Mouse (Mus musculus) MEL (cell line): ENCODE data around the gene Surf2. TPM values are rescaled to one million over a fixed set of nuclear protein-coding genes. Genes with fewer than 3 reads are reported as not detected.

ENCODE experiments used
- DNase-seq: peaks from one replicate; pipeline ENCODE4 v3.0.0; 2011; ENCODE audit warnings: low read depth, low spot score
- H3K27ac ChIP-seq: 2 replicates; pipeline ENCODE4 v1.5.1; 2012; ENCODE audit warnings: low read depth, mild to moderate bottlenecking, control low read depth, low read length, moderate library complexity; ENCODE audit not compliant: control insufficient read depth
- H3K27me3 ChIP-seq, 2 experiments: fragments of 150-350 bp in 1 of 2; sonication (generic) in 1 of 2; 2 replicates each; pipeline ENCODE4 v1.6.1; 2012; ENCODE audit warnings: low read length in 2 of 2, mild to moderate bottlenecking in 2 of 2, improper control_type of control experiment in 1 of 2, moderate library complexity in 1 of 2; ENCODE audit not compliant: insufficient read depth in 2 of 2, control insufficient read depth in 1 of 2
- H3K36me3 ChIP-seq, 2 experiments: 2 replicates each; pipeline ENCODE4 v1.6.1; 2012 to 2014; ENCODE audit warnings: low read length in 2 of 2, improper control_type of control experiment in 1 of 2, inconsistent platforms in 1 of 2, mild to moderate bottlenecking in 1 of 2; ENCODE audit not compliant: insufficient read depth in 2 of 2, control insufficient read depth in 1 of 2
- H3K4me1 ChIP-seq, 2 experiments: fragments of 150-350 bp in 1 of 2; sonication (generic) in 1 of 2; 2 replicates each; pipeline ENCODE4 v1.6.1; 2012; ENCODE audit warnings: low read length in 2 of 2, improper control_type of control experiment in 1 of 2, mild to moderate bottlenecking in 1 of 2; ENCODE audit not compliant: insufficient read depth in 2 of 2, control insufficient read depth in 1 of 2
- H3K4me3 ChIP-seq, 2 experiments: fragments of 150-350 bp in 1 of 2; sonication (generic) in 1 of 2; 2 replicates each; pipeline ENCODE4 v1.5.1; 2012; ENCODE audit warnings: low read depth in 2 of 2, low read length in 2 of 2, mild to moderate bottlenecking in 2 of 2, moderate library complexity in 2 of 2, control low read depth in 1 of 2, improper control_type of control experiment in 1 of 2; ENCODE audit not compliant: control insufficient read depth in 1 of 2, insufficient read depth in 1 of 2
- H3K79me2 ChIP-seq: 2 replicates; pipeline ENCODE4 v1.6.1; 2012; ENCODE audit warnings: mild to moderate bottlenecking, low read length, moderate library complexity; ENCODE audit not compliant: control insufficient read depth, poor library complexity, insufficient read depth
- H3K9ac ChIP-seq: 2 replicates; pipeline ENCODE4 v1.6.1; 2012; ENCODE audit warnings: low read depth, mild to moderate bottlenecking, control low read depth, low read length, moderate library complexity; ENCODE audit not compliant: control insufficient read depth, poor library complexity, severe bottlenecking
- H3K9me3 ChIP-seq: fragments of 150-350 bp; sonication (generic); replicated peaks from 2 replicates; pipeline ENCODE4 v1.6.1; 2012; ENCODE audit warnings: mild to moderate bottlenecking, low read length, improper control_type of control experiment, moderate library complexity; ENCODE audit not compliant: insufficient read depth
- CHD1 ChIP-seq: IDR thresholded peaks from 2 replicates; pipeline ENCODE4 v1.6.1; 2012; ENCODE audit warnings: low read depth, mild to moderate bottlenecking, inconsistent platforms, low read length, improper control_type of control experiment
- CHD2 ChIP-seq: IDR thresholded peaks from 2 replicates; pipeline ENCODE4 v1.6.1; 2011; ENCODE audit warnings: low read length, improper control_type of control experiment
- CTCF ChIP-seq, 3 experiments: IDR thresholded peaks in 2 of 3; conservative IDR thresholded peaks in 1 of 3; 2 replicates each; pipeline ENCODE4 v1.5.1; 2011 to 2012; ENCODE audit warnings: low read length in 3 of 3, low read depth in 2 of 3, mild to moderate bottlenecking in 2 of 3, improper control_type of control experiment in 1 of 3, inconsistent platforms in 1 of 3, mixed read lengths in 1 of 3, moderate library complexity in 1 of 3; ENCODE audit not compliant: control insufficient read depth in 1 of 3, insufficient read depth in 1 of 3, poor library complexity in 1 of 3, severe bottlenecking in 1 of 3
- E2F4 ChIP-seq: IDR thresholded peaks from 2 replicates; pipeline ENCODE4 v1.6.1; 2011; ENCODE audit warnings: low read depth, low read length, improper control_type of control experiment, borderline replicate concordance
- GATA1 ChIP-seq: IDR thresholded peaks from 2 replicates; pipeline ENCODE4 v1.6.1; 2011; ENCODE audit warnings: low read depth, low read length, improper control_type of control experiment
- HCFC1 ChIP-seq: IDR thresholded peaks from 2 replicates; pipeline ENCODE4 v1.6.1; 2012; ENCODE audit warnings: low read depth, mild to moderate bottlenecking, inconsistent platforms, low read length, improper control_type of control experiment, moderate library complexity
- JUND ChIP-seq: IDR thresholded peaks from 2 replicates; pipeline ENCODE4 v1.6.1; 2011; ENCODE audit warnings: low read depth, mild to moderate bottlenecking, improper control_type of control experiment, low read length
- KAT2A ChIP-seq: conservative IDR thresholded peaks from 2 replicates; pipeline ENCODE4 v1.6.1; 2012; ENCODE audit warnings: low read depth, low read length, improper control_type of control experiment, inconsistent platforms
- MAFK ChIP-seq: IDR thresholded peaks from 2 replicates; pipeline ENCODE4 v1.6.1; 2011; ENCODE audit warnings: low read depth, mild to moderate bottlenecking, low read length, improper control_type of control experiment, borderline replicate concordance
- MAX ChIP-seq: IDR thresholded peaks from 2 replicates; pipeline ENCODE4 v1.6.1; 2011; ENCODE audit warnings: low read length, improper control_type of control experiment
- MYB ChIP-seq: IDR thresholded peaks from 2 replicates; pipeline ENCODE4 v1.6.1; 2011; ENCODE audit warnings: mild to moderate bottlenecking, low read depth, low read length, improper control_type of control experiment
- NELFE ChIP-seq: IDR thresholded peaks from 2 replicates; pipeline ENCODE4 v1.6.1; 2011; ENCODE audit warnings: low read depth, low read length, improper control_type of control experiment
- NRF1 ChIP-seq: IDR thresholded peaks from 2 replicates; pipeline ENCODE4 v1.6.1; 2014; ENCODE audit warnings: low read depth, mild to moderate bottlenecking, inconsistent platforms, low read length, improper control_type of control experiment, moderate library complexity; ENCODE audit not compliant: poor library complexity, insufficient read depth, severe bottlenecking
- POLR2A ChIP-seq, 2 experiments: IDR thresholded peaks; 2 replicates each; pipeline ENCODE4 v1.6.1; 2011 to 2012; ENCODE audit warnings: low read length in 2 of 2, mild to moderate bottlenecking in 2 of 2, control low read depth in 1 of 2, improper control_type of control experiment in 1 of 2, low read depth in 1 of 2, moderate library complexity in 1 of 2; ENCODE audit not compliant: control insufficient read depth in 1 of 2, insufficient read depth in 1 of 2, poor library complexity in 1 of 2
- POLR2AphosphoS2 ChIP-seq: IDR thresholded peaks from 2 replicates; pipeline ENCODE4 v1.6.1; 2011; ENCODE audit warnings: low read length, improper control_type of control experiment
- RAD21 ChIP-seq: IDR thresholded peaks from 2 replicates; pipeline ENCODE4 v1.6.1; 2011; ENCODE audit warnings: mild to moderate bottlenecking, low read depth, low read length, improper control_type of control experiment
- SIN3A ChIP-seq: IDR thresholded peaks from 2 replicates; pipeline ENCODE4 v1.6.1; 2012; ENCODE audit warnings: low read length, improper control_type of control experiment, inconsistent platforms
- TBP ChIP-seq: IDR thresholded peaks from 2 replicates; pipeline ENCODE4 v1.8.0; 2011; ENCODE audit warnings: low read depth, low read length, improper control_type of control experiment
- TCF12 ChIP-seq: IDR thresholded peaks from 2 replicates; pipeline ENCODE4 v1.6.1; 2014; ENCODE audit warnings: low read depth, mild to moderate bottlenecking, inconsistent platforms, low read length, improper control_type of control experiment, moderate library complexity
- USF1 ChIP-seq: IDR thresholded peaks from 2 replicates; pipeline ENCODE4 v1.6.1; 2014; ENCODE audit warnings: low read depth, mild to moderate bottlenecking, inconsistent platforms, low read length, improper control_type of control experiment, moderate library complexity
- USF2 ChIP-seq, 2 experiments: IDR thresholded peaks; 2 replicates each; pipeline ENCODE4 v1.6.1; 2011 to 2012; ENCODE audit warnings: improper control_type of control experiment in 2 of 2, low read length in 2 of 2, borderline replicate concordance in 1 of 2, inconsistent platforms in 1 of 2, low read depth in 1 of 2, mild to moderate bottlenecking in 1 of 2; ENCODE audit not compliant: insufficient read depth in 1 of 2
- ZMIZ1 ChIP-seq: IDR thresholded peaks from 2 replicates; pipeline ENCODE4 v1.6.1; 2012; ENCODE audit warnings: low read depth, mild to moderate bottlenecking, inconsistent platforms, low read length, improper control_type of control experiment, moderate library complexity
- ZNF384 ChIP-seq: IDR thresholded peaks from 2 replicates; pipeline ENCODE4 v1.6.1; 2012; ENCODE audit warnings: low read depth, mild to moderate bottlenecking, inconsistent platforms, low read length, improper control_type of control experiment
- polyA plus RNA-seq, 2 experiments: library from polyadenylated mRNA; stranded (reverse) in 1 of 2; unstranded in 1 of 2; fragments of >175 nt in 1 of 2; fragments of >200 nt in 1 of 2; gene quantifications; 2 replicates each; pipeline versions ENCODE4 v1.2.1 to v1.2.4; 2012; ENCODE audit warnings: low replicate concordance in 2 of 2, low read depth in 1 of 2; ENCODE audit not compliant: insufficient read length in 2 of 2, insufficient read depth in 1 of 2, missing spikeins in 1 of 2
- total RNA-seq: library from RNA; depleted of rRNA; stranded (reverse); fragments of 300-350 nt; gene quantifications from 2 replicates; pipeline ENCODE4 v1.2.3, GENCODE M21; 2012

Gene Surf2
- total and polyA plus RNA-seq, 3 experiments, result 63.1 to 84.8 TPM; not detected in 1

GRCm38 (mm10) chr2:26954735-26955395 is 38.7 kb downstream of the Surf2 start:
- Histone ChIP-seq H3K36me3 (peaks cover 0 to 21% of the 10 kb centered on the region in 2 experiments; a peak in 2 of 4 replicates), H3K27ac (no peak overlapping the region), H3K4me3 (no peak overlapping the region), H3K79me2 (no peaks in the 10 kb centered on the region), H3K9me3 (no peaks in the 10 kb centered on the region), H3K9ac (no peak overlapping the region), H3K27me3 (no peaks in the 10 kb centered on the region), H3K4me1 (no peaks in the 10 kb centered on the region)
- DNase-seq, result no peak
- no peak for TF ChIP-seq TCF12
- TF ChIP-seq MYB, result no peak
- no peak for TF ChIP-seq JUND
- TF ChIP-seq POLR2A (IDR thresholded peaks at IDR 0.05; ENCODE audit: control insufficient read depth in 1 of 2, insufficient read depth in 1 of 2, low read depth in 1 of 2, low read length in 2 of 2, poor library complexity in 1 of 2), result no peak
- TF ChIP-seq HCFC1, result no peak
- no peak for TF ChIP-seq RAD21
- no peak for TF ChIP-seq CTCF (IDR thresholded peaks at IDR 0.05 in 2 of 3, conservative IDR thresholded peaks at IDR 0.05 in 1 of 3; ENCODE audit: control insufficient read depth in 1 of 3, insufficient read depth in 1 of 3, low read depth in 2 of 3, low read length in 3 of 3, poor library complexity in 1 of 3, severe bottlenecking in 1 of 3)
- TF ChIP-seq KAT2A, result no peak
- no peak for TF ChIP-seq USF2 (IDR thresholded peaks at IDR 0.05; ENCODE audit: borderline replicate concordance in 1 of 2, insufficient read depth in 1 of 2, low read depth in 1 of 2, low read length in 2 of 2)
- no peak for TF ChIP-seq SIN3A
- TF ChIP-seq POLR2AphosphoS2, result no peak

GRCm38 (mm10) chr2:26956811-26957487 is 40.8 kb downstream of the Surf2 start:
- Histone ChIP-seq H3K36me3 (peaks cover 5 to 23% of the 10 kb centered on the region in 2 experiments), H3K4me3 (no peak overlapping the region), H3K79me2 (peaks cover 7% of the 10 kb centered on the region), H3K27ac (no peak overlapping the region), H3K9me3 (no peaks in the 10 kb centered on the region), H3K4me1 (peaks cover 1% of the 10 kb centered on the region in 2 experiments; a peak in 1 of 4 replicates), H3K9ac (no peak overlapping the region), H3K27me3 (no peaks in the 10 kb centered on the region)
- no peak for TF ChIP-seq NELFE
- TF ChIP-seq JUND, result no peak
- TF ChIP-seq GATA1, result no peak
- TF ChIP-seq USF1, result no peak
- no peak for TF ChIP-seq TCF12
- no peak for TF ChIP-seq CHD1
- no peak for TF ChIP-seq ZNF384
- TF ChIP-seq MAX, result no peak
- no peak for TF ChIP-seq NRF1
- TF ChIP-seq E2F4, result no peak
- no peak for TF ChIP-seq HCFC1
- no peak for TF ChIP-seq CHD2
- TF ChIP-seq KAT2A, result no peak
- TF ChIP-seq USF2 (IDR thresholded peaks at IDR 0.05; ENCODE audit: borderline replicate concordance in 1 of 2, insufficient read depth in 1 of 2, low read depth in 1 of 2, low read length in 2 of 2), result no peak
- no peak for TF ChIP-seq TBP
- no peak for TF ChIP-seq MAFK
- TF ChIP-seq ZMIZ1, result no peak
- no peak for TF ChIP-seq RAD21
- no peak for DNase-seq
